Mouse (Mus musculus): ENCODE measurements at regions not wholly inside any gene's neighbourhood (a gene's known extent, or its start where the extent isn't known, plus 50 kb on each side); places are given as distances from the start of the nearest gene placed in this dataset.

DNA sequence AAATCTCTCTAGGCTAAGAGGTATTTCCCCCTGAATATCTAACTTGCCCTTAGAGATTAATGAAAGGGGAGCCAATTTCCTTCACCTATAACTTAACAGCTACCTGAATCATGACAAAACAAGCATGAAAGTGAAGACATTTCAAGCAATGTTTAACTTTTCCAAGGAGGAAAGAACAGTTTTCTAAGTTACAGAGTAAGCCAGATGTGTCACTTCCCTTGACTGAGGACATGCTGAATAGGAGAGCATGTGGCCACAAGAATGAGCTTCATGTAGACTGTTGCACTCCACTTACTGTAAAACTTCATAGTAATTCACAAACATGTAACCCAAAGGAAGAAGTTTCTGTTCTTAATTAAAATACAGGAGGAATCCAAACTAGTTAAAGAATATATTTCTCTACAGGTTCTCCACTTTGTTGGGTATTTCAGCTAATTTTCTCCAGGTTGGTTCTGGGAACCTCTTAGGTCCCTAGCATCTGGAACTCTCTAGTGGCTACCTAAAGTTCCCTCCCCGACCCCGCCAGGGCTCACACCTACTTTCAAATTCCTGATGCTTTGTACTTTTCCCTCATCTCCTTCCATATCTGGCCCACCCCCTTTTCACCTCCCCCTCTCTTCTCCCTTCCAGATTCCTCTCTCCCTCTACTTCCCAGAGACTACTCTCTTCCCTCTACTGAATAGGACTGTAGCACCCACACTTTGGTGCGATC lies 142.0 kb upstream of the Tyrp1 start:
- DNase-seq (ENCODE audit: low spot score), result no peak

DNA sequence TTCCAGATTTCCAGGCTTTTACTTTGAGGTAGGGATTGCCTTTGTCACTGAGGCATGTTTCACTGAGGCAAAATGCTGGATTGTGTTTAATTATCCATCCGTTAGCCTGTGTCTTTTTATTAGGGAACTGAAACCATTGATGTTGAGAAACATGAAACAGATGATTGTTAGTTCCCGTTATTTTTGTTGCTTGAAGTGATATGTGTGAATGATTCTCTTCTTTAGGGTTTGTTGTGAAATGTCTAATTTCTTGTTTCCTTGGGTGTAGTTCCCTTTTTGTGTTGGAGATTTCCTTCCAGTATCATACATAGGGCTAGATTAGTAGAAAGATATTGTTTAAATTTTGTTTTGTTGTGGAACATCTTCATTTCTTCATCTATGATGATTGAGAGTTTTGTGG lies 121.2 kb upstream of the Tyrp1 start:
- DNase-seq (ENCODE audit: low spot score), result no peak

DNA sequence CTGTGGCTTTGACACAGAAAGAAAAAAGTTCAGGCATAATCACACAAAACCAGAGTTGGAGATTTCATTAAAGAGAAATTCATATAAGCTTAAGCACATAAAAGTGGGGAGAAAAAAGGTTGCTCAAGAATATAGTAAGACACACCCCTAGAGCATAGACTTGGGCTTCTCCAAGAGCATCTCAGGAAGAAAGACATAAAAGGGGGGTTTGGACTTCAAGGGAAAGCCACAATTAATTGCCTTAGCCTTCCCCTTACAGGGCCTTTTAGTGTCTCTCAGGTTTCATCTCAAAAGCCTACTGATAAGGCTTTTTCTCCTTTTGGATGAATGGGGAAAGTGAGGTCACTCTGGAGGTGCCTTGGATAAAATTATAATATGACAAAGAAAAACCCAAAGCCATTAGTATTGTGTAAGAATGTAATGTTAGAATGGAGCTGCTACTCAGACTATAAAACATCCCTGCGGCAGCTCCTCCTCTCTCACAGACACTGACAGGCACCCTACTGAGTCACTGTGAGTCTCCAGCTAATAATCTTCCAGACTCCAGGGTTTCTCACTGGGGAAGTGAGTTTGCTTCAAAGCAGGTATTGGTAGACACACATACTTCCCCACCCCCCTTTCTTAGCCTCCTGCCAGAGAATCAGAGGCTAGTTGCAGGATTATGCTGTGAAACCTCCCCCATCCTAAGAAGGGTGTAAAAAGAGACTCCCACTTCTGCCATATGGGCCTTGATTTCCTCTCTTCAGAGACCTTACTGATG lies 88.8 kb upstream of the Tyrp1 start:
- no peak for DNase-seq (ENCODE audit: low spot score)

DNA sequence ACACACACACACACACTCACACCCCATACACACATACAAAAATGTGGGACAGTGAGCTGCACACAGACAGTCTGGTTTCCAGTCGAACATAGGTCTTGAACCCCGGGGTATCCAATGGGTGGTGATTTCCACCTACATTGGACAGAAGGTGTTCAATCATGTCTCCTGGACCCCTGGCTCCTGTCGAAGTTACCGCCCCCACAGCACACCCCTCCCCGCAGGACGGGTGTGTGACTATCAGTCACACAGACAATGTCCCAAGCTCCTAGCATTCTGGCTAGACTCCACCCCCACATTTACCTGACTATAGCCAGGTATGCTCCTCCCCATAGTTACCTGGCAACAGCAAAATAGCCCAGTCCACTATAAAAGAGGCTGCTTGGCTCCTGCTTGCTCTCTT lies 81.7 kb upstream of the Tyrp1 start:
- DNase-seq (ENCODE audit: low spot score), result no peak

DNA sequence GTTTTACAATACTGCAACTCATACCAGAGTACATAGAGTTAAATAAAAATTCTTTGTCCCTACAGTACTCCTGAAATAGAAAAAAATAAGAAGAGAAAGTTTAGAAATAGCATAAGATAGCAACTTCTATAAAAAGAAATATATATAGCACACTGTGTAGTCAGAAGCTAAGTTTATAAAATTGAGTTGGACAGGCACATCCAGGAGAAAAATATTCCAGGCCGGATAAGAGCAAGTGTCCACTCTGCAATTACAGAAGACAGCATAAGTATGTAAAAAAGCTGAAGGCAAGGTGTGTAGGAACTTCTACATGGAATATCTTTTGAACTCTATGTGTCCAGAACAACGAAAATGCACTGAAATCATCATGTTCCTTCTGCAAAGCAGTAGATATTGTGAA lies 77.8 kb upstream of the Tyrp1 start:
- no peak for DNase-seq (ENCODE audit: low spot score)

DNA sequence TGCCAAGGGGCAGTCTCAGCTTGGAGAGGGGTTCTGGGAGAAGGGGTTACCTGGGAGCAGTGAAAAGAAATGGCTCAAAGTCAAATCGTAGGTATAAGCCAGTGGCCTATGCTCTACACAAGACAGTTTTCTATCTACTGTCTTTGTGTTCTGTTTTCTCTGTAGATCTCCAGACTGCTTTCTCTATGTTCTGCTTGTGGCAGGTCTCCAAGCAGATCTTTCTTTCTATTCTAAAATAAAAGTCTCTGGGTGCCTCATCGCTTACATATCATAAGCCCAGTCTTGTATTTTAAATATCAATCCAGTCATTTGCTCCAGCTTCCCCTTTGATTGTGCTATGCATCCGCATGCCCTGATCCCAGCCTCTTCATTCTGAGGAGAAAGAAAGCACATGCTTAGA lies 69.9 kb upstream of the Tyrp1 start:
- DNase-seq (ENCODE audit: low spot score), result no peak

DNA sequence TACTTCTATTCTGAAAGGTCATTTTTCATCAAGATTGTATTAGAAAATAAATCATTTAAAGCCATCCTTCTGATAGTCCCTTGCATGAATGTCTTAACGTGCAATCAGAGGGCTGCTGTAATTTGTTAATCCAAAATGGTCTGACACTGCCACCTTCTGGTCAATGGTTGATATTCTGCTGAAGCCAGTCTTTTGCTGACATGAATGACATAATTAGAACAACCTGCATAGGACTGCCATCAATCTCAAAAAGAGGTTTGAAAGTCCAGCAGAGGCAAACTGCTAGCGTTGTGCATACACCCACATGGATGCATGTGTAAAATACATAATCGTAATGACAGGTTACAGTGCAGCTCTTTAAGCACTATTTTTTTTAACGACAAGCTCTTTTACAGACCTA lies 68.1 kb upstream of the Tyrp1 start:
- DNase-seq (ENCODE audit: low spot score), result peak; percentile 67

DNA sequence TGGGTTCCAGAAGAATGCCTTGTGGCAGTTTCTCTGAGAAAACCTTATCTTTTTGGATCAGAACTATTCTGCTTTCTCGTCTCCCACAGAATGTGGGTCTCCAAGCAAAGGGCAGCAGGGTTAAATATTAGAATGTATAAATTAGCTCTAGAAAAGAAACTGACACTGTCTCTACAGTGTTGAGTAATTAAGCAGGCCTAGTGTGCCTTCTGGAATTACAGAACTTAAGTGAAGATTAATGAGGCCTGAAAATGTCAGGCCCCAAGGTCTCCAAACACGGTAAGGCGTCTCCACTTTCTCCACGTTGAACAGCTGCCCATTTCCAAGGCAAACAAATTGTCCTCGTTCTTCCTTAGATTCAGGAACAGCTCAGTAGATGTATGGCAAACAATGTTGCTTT lies 66.5 kb upstream of the Tyrp1 start:
- DNase-seq (ENCODE audit: low spot score), result no peak
